Mouse (Mus musculus): ENCODE data around the gene Zxdc.

Zxdc gene

GRCm38 (mm10) chr6:90368976-90369724 is at the start of gene Zxdc:
Zxdc (plus strand) TSS chr6:90369492.
- DNase-seq (ENCODE audit: low spot score), result peak; percentile 96

- no peak for DNase-seq (ENCODE audit: low spot score)
Measured at GRCm38 (mm10) chr6:90320429-90320828, 48.9 kb upstream of the Zxdc start.

DNA sequence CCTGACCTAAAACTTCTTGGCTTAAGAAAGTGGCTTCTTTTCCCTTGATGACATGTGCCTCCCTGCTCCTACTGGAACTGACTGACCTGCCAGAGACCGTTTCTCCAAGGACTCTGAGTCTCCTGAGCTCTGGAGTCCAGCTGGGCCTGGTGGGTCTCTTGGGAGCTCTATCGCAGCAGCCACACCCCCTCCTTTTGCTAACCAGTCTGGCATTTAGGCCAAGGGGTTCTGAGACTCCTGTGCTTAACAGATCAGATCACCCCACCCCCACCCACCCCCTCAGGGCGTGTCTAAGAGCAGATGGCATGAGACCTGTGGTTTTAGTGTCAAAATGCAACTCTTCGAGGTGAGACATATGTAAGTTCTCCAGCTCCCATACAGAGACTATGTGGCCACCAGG is 47.5 kb upstream of the Zxdc start:
- DNase-seq (ENCODE audit: low spot score), result no peak

DNA sequence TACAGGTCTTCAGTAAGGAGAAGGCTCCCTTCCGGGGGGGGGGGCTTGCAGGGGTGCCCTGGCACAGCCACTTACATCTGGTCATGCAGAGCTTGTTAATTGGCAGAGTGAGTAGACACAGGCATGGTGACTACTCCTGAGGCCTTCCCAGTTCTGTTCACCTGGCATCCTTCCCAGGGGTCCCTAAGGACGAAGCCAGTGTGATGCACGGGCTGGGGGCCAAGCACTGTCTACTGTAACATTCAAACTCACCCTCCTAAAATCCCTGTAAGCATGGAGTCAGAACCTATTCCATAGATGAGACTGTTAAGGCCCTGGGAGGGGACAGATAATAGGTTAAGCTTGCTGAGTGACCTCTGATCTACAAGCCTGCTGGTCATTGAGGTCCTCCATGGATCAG is 45.3 kb upstream of the Zxdc start:
- DNase-seq (ENCODE audit: low spot score), result no peak

- no peak for DNase-seq (ENCODE audit: low spot score)
Measured at GRCm38 (mm10) chr6:90324463-90324862, 44.8 kb upstream of the Zxdc start.

- DNase-seq (ENCODE audit: low spot score), result no peak
Measured at GRCm38 (mm10) chr6:90324991-90325390, 44.3 kb upstream of the Zxdc start, which contains the start of gene Chst13. Chst13 (minus strand) TSS chr6:90325185.

- DNase-seq (ENCODE audit: low spot score), result no peak
Measured at GRCm38 (mm10) chr6:90327670-90328069, 41.6 kb upstream of the Zxdc start.

- no peak for DNase-seq (ENCODE audit: low spot score)
Measured at GRCm38 (mm10) chr6:90329953-90330352, 39.3 kb upstream of the Zxdc start.

DNA sequence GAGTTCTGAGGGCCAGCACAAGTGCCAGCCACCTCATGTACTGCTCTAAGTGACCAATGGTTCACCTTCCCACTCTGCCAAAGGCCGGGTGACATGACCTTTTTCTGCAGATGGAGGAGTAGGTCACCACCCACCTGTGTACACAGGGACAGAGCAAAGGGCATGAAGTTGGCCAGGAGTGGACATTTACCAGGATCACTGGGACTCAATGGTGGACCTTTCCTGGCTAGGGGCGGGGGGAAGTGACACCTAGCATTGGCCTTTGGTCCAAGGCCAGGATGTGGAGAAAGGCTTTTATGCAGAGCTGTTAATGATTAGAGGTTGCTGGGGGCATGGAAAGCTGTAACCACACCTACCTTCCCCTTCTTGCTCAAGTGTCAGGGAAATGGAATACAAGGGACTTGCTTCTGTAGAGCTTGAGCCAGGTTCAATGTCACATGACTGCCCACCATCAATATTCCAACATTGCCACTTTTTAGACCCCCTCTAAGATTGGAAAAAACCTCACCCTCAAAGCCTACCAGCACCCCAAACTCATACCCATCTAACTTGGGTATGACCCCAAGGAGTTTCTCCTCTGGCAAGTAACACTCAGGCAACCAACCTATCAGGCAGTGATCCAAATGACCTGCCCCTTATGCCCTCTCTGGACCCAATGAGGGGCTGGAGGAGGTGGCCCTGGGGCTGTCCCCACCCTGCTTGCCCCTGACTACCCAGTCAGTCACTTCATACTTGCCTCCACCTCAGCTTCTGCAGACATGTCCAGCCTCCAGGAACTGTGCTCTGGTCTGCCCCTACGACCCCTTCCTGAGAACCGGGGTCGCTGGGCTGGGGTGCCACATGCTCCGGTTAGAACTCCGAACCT is 36.5 kb upstream of the Zxdc start, which contains the start of gene Uroc1:
Uroc1 (plus strand) TSS at position 724 of the 865 bp plus-strand sequence.
- no peak for DNase-seq (ENCODE audit: low spot score)

DNA sequence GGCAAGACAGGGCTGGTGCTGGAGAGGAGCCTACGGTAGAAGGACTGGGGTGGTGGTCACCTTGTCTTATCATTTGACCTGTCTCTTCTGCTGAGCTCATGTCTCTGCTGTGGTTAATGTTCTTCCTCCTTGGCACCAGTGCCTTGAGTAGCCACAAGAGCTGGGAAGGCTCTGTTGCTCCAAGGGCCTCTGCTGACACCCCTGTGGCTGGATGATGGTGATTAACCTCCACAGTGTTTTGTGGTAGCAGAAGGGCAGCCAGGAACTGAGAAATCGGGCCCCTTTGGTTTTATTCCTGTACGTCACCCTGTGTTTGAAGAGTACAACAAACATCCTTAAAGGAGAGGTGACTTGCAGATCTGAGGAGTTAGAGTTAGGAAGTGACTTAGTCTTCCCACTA is 35.0 kb upstream of the Zxdc start:
- DNase-seq (ENCODE audit: low spot score), result no peak

DNA sequence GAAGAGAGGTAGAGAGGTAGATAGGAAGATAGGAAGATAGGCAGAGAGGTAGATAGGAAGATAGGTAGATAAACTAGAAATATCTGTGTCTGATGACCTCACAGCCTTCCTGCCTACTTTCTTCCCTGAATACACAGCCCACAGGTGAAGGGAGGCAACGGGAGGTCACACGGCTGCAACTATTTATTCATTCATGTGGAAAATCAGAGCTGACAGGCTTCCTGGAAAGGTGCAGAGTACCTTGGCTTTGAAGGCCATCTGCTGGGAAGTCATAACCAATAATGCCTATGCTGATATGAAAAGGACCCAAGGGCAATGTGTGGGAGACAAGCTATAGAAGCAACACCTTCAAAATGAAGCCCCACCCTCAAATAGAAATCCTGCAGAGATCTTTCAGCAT is 26.9 kb upstream of the Zxdc start:
- no peak for DNase-seq (ENCODE audit: low spot score)

GRCm38 (mm10) chr6:90347183-90347582 is 22.1 kb upstream of the Zxdc start:
- no peak for DNase-seq (ENCODE audit: low spot score)

DNA sequence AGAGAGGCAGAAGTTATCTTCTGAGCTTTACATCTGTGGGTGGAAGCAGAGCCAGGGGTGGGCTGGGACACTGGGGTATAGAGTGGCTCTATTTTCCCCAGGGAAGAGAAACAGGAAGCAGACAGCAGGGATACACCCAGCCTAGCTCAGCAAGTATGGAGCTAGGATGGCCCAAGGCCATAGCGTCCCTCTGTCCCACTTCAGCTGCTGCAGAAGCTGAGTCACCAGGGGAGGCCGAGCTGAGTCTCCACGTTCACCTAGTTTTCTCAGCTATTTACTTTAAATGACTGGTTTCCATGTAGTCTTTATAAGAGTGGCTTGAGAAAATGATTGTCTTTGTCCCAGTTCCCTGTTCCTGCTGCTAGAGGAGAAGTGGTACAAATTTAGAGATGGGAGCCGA is 20.8 kb upstream of the Zxdc start:
- no peak for DNase-seq (ENCODE audit: low spot score)

GRCm38 (mm10) chr6:90350011-90350410 is 19.3 kb upstream of the Zxdc start:
- no peak for DNase-seq (ENCODE audit: low spot score)

DNA sequence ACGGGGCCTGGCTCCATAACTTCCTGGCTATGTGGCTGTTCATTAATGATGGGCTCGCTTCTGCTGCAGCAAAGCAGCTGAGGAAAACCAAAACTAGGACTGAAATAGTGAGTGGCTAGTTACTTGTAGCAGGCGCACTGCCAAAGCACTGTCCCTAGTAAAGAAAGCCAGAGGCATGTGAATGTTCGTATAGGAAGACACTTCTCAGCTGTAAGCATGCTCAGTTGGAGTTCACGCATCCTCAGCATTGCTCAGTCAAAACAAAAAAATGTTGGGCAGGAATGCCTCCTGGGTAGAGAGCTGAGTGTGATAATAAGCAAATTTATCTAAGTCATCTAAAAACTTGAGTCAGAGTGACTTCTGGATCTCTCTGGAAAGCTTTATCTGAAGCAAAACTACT is 11.2 kb upstream of the Zxdc start:
- DNase-seq (ENCODE audit: low spot score), result no peak

DNA sequence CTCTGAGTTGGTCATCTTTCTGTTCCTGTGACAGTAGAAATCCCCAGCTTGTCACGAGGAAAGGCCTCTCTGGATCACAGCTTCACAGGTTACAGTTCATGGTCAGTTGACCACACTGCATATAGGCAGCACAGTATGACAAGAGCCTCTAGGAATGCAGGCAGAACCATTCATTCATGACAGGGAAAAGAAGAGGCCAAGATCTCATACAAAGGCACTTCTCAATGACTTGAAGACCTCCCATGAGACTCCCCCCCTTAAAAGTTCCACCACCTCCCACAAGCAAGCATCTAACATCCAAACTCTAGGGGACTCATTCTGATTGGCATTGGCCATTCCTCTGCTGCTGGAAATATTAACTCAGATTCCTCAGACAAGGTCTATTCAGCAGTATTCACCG is 9.8 kb upstream of the Zxdc start:
- no peak for DNase-seq (ENCODE audit: low spot score)

DNA sequence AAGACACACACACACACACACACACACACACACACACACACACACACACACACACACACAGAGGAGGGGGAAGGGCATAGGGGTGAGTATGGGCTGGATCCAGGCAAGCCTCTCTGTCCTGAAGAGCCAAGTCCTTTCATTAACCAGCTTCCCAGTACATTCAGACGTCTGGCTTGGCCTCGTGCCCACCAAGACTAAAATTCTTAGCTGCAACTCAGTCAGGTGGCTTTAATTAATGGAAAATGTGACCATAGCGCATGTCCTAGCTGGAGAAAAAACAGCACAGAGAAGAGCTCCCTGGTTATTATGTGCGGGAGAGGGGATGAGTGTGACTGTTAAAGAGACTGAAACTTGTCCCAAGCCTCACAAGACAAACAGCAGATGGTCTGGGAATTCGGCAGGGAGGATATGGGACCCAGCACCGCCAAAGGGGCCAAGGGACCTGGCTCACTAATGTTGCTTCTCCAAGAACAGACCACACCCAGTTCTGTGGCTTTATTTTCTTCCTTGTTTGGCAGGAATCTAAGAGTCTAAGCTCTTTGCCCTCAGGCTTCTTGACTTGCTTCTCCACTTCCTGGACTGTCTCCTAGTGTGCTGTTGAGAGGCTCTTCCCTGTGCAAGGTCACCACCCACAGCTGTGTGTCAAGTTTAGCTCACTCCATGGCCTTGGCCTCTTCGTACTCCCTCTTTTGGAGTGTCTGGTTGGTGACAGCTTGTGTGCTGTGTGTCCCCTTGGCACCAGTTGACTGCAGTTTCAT is 9.1 kb upstream of the Zxdc start:
- DNase-seq (ENCODE audit: low spot score), result no peak

GRCm38 (mm10) chr6:90360922-90361614 is 8.2 kb upstream of the Zxdc start:
- DNase-seq (ENCODE audit: low spot score), result no peak

- DNase-seq (ENCODE audit: low spot score), result no peak
Measured at GRCm38 (mm10) chr6:90363301-90363700, 6.0 kb upstream of the Zxdc start.

- DNase-seq (ENCODE audit: low spot score), result peak; percentile 34
Measured at GRCm38 (mm10) chr6:90369725-90370553, 647 bp downstream of the Zxdc start.

DNA sequence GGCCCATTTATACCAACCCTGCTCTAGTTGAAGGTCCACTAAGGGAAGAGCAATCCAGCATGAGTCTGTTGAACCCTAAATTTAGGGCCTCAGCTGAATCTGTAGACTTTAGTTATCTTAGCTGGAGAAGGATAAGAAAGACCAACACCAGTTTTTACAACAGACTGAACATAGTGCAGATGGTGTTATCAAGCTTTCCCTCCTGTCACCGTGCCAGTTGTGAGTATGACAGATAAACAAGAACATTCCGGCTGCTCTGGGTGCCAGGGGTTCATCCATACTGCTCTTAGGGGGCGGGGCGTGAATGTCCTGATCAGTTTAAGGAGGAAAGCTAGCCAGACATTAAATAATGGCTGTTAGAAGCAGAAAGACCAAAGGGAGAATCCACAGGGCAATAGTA is 5.4 kb downstream of the Zxdc start:
- no peak for DNase-seq (ENCODE audit: low spot score)

Measured in T-cell, adult 2 months (primary cell).